In genomic region chr12:76253991-76254390, GRCm38 (mm10) we compare ENCODE assay signal across 15 mouse cellular contexts. TPM values are rescaled to one million over a fixed set of nuclear protein-coding genes. Genes with fewer than 3 reads are reported as not detected.
A peak's percentile ranks its signal among the peaks of the same experiment; 100 is the strongest.
DNase-seq lines count a peak whose midpoint lies in the region; ATAC-seq and TF ChIP-seq lines count a peak whose summit lies in the region.
"Had no signal": no experiment of that assay in that cellular context is flagged by ENCODE, and none has a peak within 500 bp of the region (broad histone marks: within the 10 kb centered on the region; RNA-seq: fewer than 3 reads in every experiment).

No protein-coding gene starts in this region.

- no peaks in the 10 kb centered on the region for H3K36me3 ChIP-seq in kidney, embryonic 15.5 days
- H3K36me3 ChIP-seq in stomach, embryonic 16.5 days (ENCODE audit: control insufficient read depth, insufficient read depth, low read length), result no peaks in the 10 kb centered on the region
- H3K36me3 ChIP-seq in stomach, postnatal 0 days (ENCODE audit: control insufficient read depth, insufficient read depth, low read length), result no peaks in the 10 kb centered on the region
- H3K36me3 ChIP-seq in liver, postnatal 0 days (replicated peaks; ENCODE audit: insufficient read depth, low read length), result no peaks in the 10 kb centered on the region
- H3K36me3 ChIP-seq: heart, embryonic 12.5 days; midbrain, embryonic 12.5 days had no signal

- 76% methylated on average over 8 of the region's 8 CpGs for WGBS in kidney, embryonic 15.5 days
- 72% methylated on average over 8 of the region's 8 CpGs for WGBS in stomach, embryonic 16.5 days
- 75% methylated on average over 8 of the region's 8 CpGs for WGBS in stomach, postnatal 0 days
- 69% methylated on average over 8 of the region's 8 CpGs for WGBS in liver, postnatal 0 days (ENCODE audit: insufficient replicate concordance)

- no peaks in the 10 kb centered on the region for H3K27me3 ChIP-seq in kidney, embryonic 15.5 days
- no peaks in the 10 kb centered on the region for H3K27me3 ChIP-seq in stomach, embryonic 16.5 days (ENCODE audit: control insufficient read depth, insufficient read depth, low read length)
- no peaks in the 10 kb centered on the region for H3K27me3 ChIP-seq in stomach, postnatal 0 days (ENCODE audit: control insufficient read depth, insufficient read depth, low read length)
- H3K27me3 ChIP-seq in liver, postnatal 0 days (ENCODE audit: insufficient read depth, low read length), result no peaks in the 10 kb centered on the region
- H3K27me3 ChIP-seq: heart, embryonic 12.5 days had no signal

- H3K27ac ChIP-seq in kidney, embryonic 15.5 days, result 0 out of 2 replicates have a peak overlapping the region, but pooled peaks have one; percentile 92
- no peak overlapping the region for H3K27ac ChIP-seq in stomach, embryonic 16.5 days (ENCODE audit: low read length)
- H3K27ac ChIP-seq in stomach, postnatal 0 days (replicated peaks), result no peak overlapping the region
- peak overlapping the region; percentile 94 for H3K27ac ChIP-seq in liver, postnatal 0 days (ENCODE audit: low read depth)

- no peak for TF ChIP-seq EP300 in stomach, postnatal 0 days (optimal IDR thresholded peaks at IDR 0.05)
- no peak for TF ChIP-seq EP300 in liver, postnatal 0 days (IDR thresholded peaks at IDR 0.05; ENCODE audit: low read depth)

- peaks cover 23% of the 10 kb centered on the region for H3K4me1 ChIP-seq in kidney, embryonic 15.5 days
- peaks cover 11% of the 10 kb centered on the region for H3K4me1 ChIP-seq in stomach, embryonic 16.5 days (ENCODE audit: control insufficient read depth, insufficient read depth, low read length)
- H3K4me1 ChIP-seq in stomach, postnatal 0 days (replicated peaks; ENCODE audit: control insufficient read depth, insufficient read depth), result no peaks in the 10 kb centered on the region
- peaks cover 15% of the 10 kb centered on the region; the same call in 1 of the 2 replicates for H3K4me1 ChIP-seq in liver, postnatal 0 days (ENCODE audit: insufficient read depth)

- no peak overlapping the region for H3K4me2 ChIP-seq in kidney, embryonic 15.5 days
- H3K4me2 ChIP-seq in stomach, embryonic 16.5 days (ENCODE audit: low read depth, low read length), result 0 out of 2 replicates have a peak overlapping the region, but pooled peaks have one; percentile 99
- H3K4me2 ChIP-seq in stomach, postnatal 0 days (replicated peaks; ENCODE audit: low read depth), result no peak overlapping the region
- H3K4me2 ChIP-seq in liver, postnatal 0 days (ENCODE audit: low read depth, low read length), result peak overlapping the region; percentile 96; the same call in 1 of the 2 replicates

- no peak for TF ChIP-seq CTCF in stomach, postnatal 0 days (IDR thresholded peaks at IDR 0.05; ENCODE audit: low read depth)
- no peak for TF ChIP-seq CTCF in liver, postnatal 0 days (IDR thresholded peaks at IDR 0.05; ENCODE audit: low read depth)

- H3K9me3 ChIP-seq in kidney, embryonic 15.5 days (replicated peaks), result no peaks in the 10 kb centered on the region
- H3K9me3 ChIP-seq in stomach, embryonic 16.5 days (replicated peaks; ENCODE audit: control insufficient read depth, low read length), result no peaks in the 10 kb centered on the region
- no peaks in the 10 kb centered on the region for H3K9me3 ChIP-seq in stomach, postnatal 0 days (ENCODE audit: control insufficient read depth, low read length)
- H3K9me3 ChIP-seq in liver, postnatal 0 days (ENCODE audit: low read length), result no peaks in the 10 kb centered on the region
- H3K9me3 ChIP-seq: heart, embryonic 12.5 days; midbrain, embryonic 12.5 days had no signal

- H3K4me3 ChIP-seq in kidney, embryonic 15.5 days (replicated peaks), result no peak overlapping the region
- H3K4me3 ChIP-seq in stomach, embryonic 16.5 days (replicated peaks; ENCODE audit: low read length), result no peak overlapping the region
- H3K4me3 ChIP-seq in stomach, postnatal 0 days (ENCODE audit: low read depth, low read length), result no peak overlapping the region
- H3K4me3 ChIP-seq in liver, postnatal 0 days (ENCODE audit: low read depth, low read length), result no peak overlapping the region

- ATAC-seq in CD4-positive, CD25-positive, alpha-beta regulatory T cell, adult 4 months, result no peak
- no peak for ATAC-seq in kidney, embryonic 15.5 days (replicated peaks; ENCODE audit: low FRiP score)
- ATAC-seq in stomach, embryonic 16.5 days (ENCODE audit: insufficient read depth, low FRiP score), result no peak
- no peak for ATAC-seq in stomach, postnatal 0 days (ENCODE audit: low FRiP score, low TSS enrichment)
- ATAC-seq in liver, postnatal 0 days, result no peak

- peak overlapping the region; percentile 59; the same call in 1 of the 2 replicates for H3K9ac ChIP-seq in kidney, embryonic 15.5 days
- H3K9ac ChIP-seq in stomach, embryonic 16.5 days (ENCODE audit: low read length), result peak overlapping the region; percentile 80; the same call in 1 of the 2 replicates
- H3K9ac ChIP-seq in stomach, postnatal 0 days (ENCODE audit: low read length), result no peak overlapping the region
- H3K9ac ChIP-seq in liver, postnatal 0 days (replicated peaks), result peak overlapping the region; percentile 72; the same call in 1 of the 2 replicates

- DNase-seq in CD4-positive, CD25-positive, alpha-beta regulatory T cell, adult 2 months (ENCODE audit: low read depth, low spot score), result peak; percentile 7
- DNase-seq in kidney, adult 11 months, result no peak
- no peak for DNase-seq in stomach, postnatal 0 days (ENCODE audit: low spot score)
- no peak for DNase-seq in liver, postnatal 0 days
- DNase-seq in lung, postnatal 14 days, result no peak
- DNase-seq: cerebellum, adult 8-10 months; embryo, embryonic 11 days had no signal

RNA-seq across cellular contexts. Expression of gene Mthfd1, which starts 1.1 kb away (rescaled TPM):
- polyA plus RNA-seq in CD4-positive, CD25-positive, alpha-beta regulatory T cell, adult 4 months (2017; shearing (Covaris generic)), result 10 to 100 TPM; 28.2 to 43.5 TPM
- 100 and 103 TPM in 2 replicates for polyA plus RNA-seq in kidney, embryonic 15.5 days (2015; fragmentation: Nextera tagmentation; extraction: Ambion mirVana)
- polyA plus RNA-seq in stomach, embryonic 16.5 days (2015; fragmentation: Nextera tagmentation; extraction: Ambion mirVana), result 80.1 and 82.4 TPM in 2 replicates
- 28.9 and 29.6 TPM in 2 replicates for polyA plus RNA-seq in stomach, postnatal 0 days (2015; fragmentation: Nextera tagmentation; extraction: Ambion mirVana)
- polyA plus RNA-seq in liver, postnatal 0 days (2015; fragmentation: Nextera tagmentation; extraction: Ambion mirVana), result 62.6 and 63.0 TPM in 2 replicates

RNA-seq across cellular contexts. Expression of gene Tex21, which starts 7.4 kb away (rescaled TPM):
- not detected for polyA plus RNA-seq in CD4-positive, CD25-positive, alpha-beta regulatory T cell, adult 4 months (2017; shearing (Covaris generic))
- polyA plus RNA-seq in kidney, embryonic 15.5 days (2015; fragmentation: Nextera tagmentation; extraction: Ambion mirVana), result not detected in 2 replicates
- polyA plus RNA-seq in stomach, embryonic 16.5 days (2015; fragmentation: Nextera tagmentation; extraction: Ambion mirVana), result not detected in 2 replicates
- polyA plus RNA-seq in stomach, postnatal 0 days (2015; fragmentation: Nextera tagmentation; extraction: Ambion mirVana), result not detected in 2 replicates
- 0.08 TPM in 1 of 2 replicates, not detected in the other for polyA plus RNA-seq in liver, postnatal 0 days (2015; fragmentation: Nextera tagmentation; extraction: Ambion mirVana)
- polyA plus RNA-seq: inflammation-experienced regulatory T-cells, adult 6 months; lung, embryonic 16.5 days; midbrain, embryonic 12.5 days; thymus, postnatal 0 days had no signal

Comparison
In these comparisons a context has a peak if more than half of its experiments do, and no peak if none do; other contexts are left out.
1. H3K4me2 ChIP-seq: peak in stomach, embryonic 16.5 days (single experiment) and liver, postnatal 0 days (single experiment); none in kidney, embryonic 15.5 days (single experiment) and stomach, postnatal 0 days (single experiment).
2. H3K27ac ChIP-seq: peak in kidney, embryonic 15.5 days (single experiment) and liver, postnatal 0 days (single experiment); none in stomach, embryonic 16.5 days (single experiment) and stomach, postnatal 0 days (single experiment).